Mouse (Mus musculus) E14TG2a.4 (cell line): ENCODE measurements around the gene Prtn3.

Source experiments
- CTCF ChIP-seq: conservative IDR thresholded peaks from 2 replicates; pipeline ENCODE4 v1.5.1; 2014; ENCODE audit warnings: low read length
- NANOG ChIP-seq: IDR thresholded peaks from 2 replicates; pipeline ENCODE4 v1.6.1; 2014; ENCODE audit warnings: borderline replicate concordance, low read length, mixed read lengths

DNA sequence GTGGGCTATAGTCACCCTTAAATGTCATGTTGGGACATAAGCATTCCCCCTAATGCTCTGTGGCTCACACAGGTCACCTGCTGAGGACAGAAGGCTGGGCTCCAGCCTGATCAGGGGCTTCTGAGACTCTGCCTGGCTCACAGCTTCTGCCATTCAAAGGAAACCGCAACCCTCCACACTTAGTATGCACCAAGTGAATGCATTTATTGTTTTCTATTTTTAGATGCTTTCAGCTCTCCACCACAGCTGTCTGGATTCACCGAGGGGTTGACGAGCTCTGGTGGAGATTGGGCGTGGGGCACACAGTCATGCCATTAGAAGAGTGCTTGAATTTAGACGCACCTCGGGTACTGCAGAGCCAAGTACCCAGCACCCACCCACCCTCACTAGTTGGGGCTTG is 963 bp upstream of the Prtn3 start:
- TF ChIP-seq CTCF (no peak), NANOG (no peak)
